Mouse (Mus musculus) lung, postnatal 36 days (tissue): Measurements from ENCODE around the gene Slc44a5.
"Not testable (repeated sequence)": the region's sequence is repeated elsewhere in the genome, so short reads cannot be mapped to it uniquely, and the experiment has no call there.

Source experiments
- DNase-seq: peaks from one replicate; pipeline ENCODE4 v3.0.0; 2022; ENCODE audit warnings: mixed read lengths

Gene Slc44a5

GRCm38 (mm10) chr3:154244932-154245331, 271.7 kb downstream of the Slc44a5 start:
- DNase-seq, result no peak

DNA sequence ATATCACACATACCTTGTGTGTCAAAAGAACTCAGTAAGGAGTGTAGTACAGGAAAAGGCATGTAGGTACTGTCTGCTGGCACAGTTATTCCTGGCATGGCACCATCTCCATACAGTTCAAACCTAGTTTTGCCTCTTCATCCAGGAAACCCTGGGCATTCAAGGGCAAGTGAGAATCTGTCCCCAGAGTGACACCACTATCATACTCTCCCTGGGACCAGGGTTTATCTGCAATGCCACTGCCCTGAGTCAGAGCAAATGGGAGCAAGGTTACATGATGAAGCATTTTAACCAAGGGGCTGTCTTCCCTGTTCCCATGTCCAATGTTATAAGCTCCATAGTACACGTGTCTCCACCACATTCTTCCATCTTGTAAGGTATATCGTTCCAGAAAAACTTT, 278.2 kb downstream of the Slc44a5 start:
- DNase-seq, result no peak

DNA sequence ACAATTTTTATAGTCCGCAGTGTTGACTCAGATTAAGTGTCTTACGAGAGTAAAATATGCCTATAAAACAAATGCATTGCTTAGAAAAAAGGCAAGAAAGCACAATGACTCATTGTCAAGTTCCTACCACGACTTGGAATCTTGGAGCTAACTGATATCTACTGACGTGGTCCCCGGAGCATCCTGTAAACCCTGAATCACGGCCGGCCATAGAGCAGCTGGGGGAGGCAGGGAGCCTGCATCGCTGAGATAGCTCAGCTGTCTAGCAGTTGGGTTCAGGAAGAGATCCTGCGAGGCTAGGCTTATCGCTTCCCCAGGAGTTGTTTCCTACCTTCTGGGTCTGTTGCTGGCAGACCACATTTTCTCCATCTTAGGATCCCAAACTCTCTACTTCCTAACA, 279.0 kb downstream of the Slc44a5 start:
- DNase-seq, result no peak

GRCm38 (mm10) chr3:154254187-154254586, 281.0 kb downstream of the Slc44a5 start:
- not testable (repeated sequence) for DNase-seq

DNA sequence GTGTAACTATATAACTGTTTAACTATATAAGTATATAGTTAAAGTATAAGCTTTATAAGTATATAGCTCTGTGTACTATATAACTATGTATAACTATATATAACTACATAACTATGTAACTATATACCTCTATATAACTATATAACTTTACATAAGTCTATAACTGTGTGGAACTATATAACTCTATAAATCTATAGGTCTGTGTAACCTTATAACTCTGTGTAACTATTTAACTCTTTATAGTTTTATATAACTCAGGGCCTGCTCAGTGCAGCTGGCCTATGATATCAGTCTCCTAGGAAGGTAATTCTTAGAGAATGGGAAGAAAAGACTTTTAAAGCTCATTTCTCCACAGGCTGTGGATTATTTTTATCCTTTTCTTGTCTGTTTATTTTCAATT, 284.1 kb downstream of the Slc44a5 start:
- no peak for DNase-seq

DNA sequence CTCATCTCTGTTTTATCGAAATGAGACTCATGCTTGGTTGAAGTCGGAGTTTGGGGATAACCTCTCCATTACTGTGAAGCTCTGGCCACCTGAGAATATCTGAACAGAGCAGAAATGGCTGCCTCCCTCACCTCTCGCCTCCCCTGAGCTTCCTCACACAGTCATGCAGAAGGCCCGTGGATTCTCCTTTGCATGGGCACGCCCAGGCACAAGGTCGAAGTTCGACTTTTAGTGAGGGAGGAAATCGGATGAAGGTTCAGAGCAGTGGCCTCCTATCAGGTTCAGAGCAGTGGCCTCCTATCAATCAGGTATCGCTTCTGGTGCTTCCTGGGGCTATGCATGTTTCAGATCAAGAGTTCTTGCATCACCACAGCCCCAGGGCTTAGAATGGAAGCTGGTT, 295.1 kb downstream of the Slc44a5 start:
- no peak for DNase-seq

DNA sequence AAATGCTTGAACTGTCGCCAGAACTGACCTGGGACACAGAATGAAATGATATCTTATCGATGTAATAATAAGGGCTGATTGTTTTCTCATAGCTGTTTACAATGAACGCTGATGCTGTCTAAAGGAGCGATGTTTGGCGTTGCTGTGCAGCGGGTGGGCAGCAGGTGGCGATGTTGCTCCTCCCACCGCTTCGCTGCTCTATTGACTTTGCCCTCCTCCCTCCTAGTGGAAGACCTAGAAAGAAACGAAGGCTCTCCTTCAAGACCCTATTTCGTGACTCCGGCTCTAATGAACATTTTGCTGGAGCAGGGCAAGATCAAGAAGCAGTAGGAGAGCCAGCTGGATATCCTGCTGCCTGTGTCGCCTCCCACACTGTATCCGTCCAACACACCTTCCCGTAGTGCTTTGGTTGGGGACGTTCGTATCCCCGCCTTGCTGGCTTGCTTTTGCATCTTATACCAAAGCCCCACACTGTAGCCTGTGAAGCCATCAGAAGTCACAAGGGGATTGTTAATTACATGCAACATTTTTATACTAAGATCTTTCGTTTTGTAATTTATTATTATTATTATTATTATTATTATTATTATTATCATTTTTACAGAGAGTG, 296.6 kb downstream of the Slc44a5 start:
- peak; percentile 75 for DNase-seq

DNA sequence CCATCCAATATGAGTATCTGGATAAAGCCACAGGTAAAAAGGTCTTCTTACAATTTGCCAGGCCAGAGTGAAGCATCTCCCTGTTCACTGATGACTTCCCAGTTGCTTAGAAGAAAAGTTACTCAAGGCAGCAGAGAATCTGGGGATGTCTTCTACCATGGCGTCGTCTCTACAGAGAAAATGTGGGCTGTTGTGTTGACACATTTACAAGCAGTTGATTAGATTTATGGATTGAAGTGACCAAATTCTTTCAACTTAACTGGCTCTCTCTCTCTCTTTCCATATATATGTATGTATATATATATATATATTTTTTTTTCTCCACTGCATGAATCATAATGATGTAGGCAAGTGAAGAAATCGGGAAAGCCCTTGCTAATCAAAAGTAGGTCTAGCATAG, 301.4 kb downstream of the Slc44a5 start:
- no peak for DNase-seq

- no peak for DNase-seq
Measured at GRCm38 (mm10) chr3:154284260-154284659, 311.0 kb downstream of the Slc44a5 start.

DNA sequence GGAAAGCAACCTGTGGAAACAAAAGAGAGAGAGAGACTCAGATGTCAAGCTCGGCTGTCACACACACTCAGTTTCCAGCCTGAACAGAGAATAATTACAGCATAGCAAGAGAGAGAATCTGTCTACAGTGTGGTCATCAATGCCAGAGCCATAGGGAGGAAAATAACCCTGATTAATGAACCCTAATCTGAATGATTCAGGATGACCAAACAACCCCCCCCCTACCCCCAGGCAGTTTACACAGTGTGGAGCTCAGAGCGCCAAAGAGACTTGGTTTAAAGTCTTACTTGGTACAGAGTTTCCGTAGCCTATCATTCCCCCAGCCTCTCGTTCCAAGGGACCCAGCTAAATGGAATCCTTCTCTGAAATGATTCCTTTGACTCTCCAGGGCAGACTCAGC, 312.1 kb downstream of the Slc44a5 start:
- DNase-seq, result no peak

DNA sequence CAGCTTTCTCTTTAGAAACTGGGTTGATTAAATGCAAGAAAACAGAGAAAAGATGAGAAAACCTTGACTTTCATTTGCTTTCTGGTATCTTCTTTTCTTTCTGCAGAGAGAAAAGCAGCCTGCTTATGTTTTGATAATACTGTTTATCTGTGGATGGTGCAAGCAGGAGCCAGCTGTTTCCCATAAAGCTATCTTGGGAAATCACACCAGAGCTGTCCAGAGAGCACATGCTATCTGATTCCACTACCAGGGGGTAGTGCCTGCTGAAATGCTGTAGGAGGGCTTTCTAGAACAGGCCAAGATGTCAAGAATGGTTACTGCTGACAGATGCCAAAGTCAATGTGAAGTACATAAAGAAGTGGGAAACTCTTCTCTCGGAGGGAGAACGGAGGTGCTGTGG, 314.0 kb downstream of the Slc44a5 start:
- DNase-seq, result peak; percentile 13

DNA sequence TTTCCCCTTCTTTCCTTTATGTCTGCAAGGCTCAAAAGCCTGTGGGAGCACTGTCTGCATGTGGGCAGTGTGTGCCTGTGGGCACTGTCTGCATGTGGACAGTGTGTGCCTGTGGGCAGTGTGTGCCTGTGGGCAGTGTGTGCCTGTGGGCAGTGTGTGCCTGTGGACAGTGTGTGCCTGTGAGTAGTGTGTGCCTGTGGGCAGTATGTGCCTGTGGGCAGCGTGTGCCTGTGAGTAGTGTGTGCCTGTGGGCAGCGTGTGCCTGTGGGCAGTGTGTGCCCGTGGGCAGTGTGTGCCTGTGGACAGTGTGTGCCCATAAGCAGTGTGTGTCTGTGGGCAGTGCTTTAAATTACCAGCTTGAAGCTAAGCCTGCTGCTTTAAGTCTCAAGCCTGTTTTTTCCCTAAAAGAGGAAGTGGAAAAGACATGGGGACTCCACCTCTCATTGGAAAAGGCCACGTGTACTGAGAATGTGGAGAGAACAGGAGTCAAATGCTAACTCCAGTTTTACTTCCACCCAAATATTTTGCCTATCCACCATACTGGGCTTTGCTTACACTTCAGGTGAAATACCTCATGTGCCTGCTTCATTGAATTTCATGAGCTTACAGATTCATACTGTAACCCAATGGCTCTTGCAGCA, 315.3 kb downstream of the Slc44a5 start:
- DNase-seq, result no peak

GRCm38 (mm10) chr3:154290351-154290750, 317.1 kb downstream of the Slc44a5 start:
- DNase-seq, result no peak

DNA sequence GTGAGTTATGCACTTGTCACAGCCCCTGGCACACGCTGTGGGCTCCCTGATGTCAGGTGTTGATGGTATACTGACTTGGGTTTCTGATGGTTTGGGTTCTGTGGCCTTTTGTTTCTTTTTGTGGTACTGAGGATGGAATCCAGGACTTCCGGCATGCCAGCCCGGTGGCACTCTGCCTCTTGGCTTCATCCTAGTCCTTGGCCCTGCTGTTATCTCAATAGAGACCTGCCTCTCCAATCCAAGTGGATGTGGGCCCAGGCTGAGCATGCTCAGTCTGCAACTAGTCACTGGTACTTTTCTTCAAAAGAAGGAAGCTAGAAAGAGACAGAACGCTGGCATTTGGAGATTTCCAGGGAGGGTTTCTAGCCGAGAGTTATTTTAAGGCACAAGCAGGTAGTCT, 318.9 kb downstream of the Slc44a5 start:
- DNase-seq, result no peak

- DNase-seq, result no peak
Measured at GRCm38 (mm10) chr3:154293839-154294490, 320.7 kb downstream of the Slc44a5 start.

- no peak for DNase-seq
Measured at GRCm38 (mm10) chr3:154294924-154295834, 321.9 kb downstream of the Slc44a5 start.

DNA sequence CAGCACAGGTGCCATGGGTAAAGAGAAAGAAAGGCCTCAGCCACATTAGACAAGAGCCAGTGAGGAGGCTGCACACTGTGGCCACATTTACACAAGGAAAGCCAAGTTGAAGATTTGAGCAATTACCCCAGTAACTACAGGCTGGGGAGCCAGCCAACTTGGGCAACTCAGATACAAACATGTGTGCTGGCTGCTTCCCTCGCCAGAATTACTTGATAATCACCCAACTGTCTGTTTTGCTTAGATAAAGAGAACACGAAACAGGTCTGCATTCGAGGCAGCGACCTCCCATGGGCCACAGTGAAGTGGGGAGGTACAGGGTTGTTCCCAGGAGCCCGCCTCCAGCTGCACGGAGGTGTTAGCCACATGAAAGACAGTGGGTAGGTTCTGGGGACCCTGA, 324.3 kb downstream of the Slc44a5 start:
- DNase-seq, result peak; percentile 21

DNA sequence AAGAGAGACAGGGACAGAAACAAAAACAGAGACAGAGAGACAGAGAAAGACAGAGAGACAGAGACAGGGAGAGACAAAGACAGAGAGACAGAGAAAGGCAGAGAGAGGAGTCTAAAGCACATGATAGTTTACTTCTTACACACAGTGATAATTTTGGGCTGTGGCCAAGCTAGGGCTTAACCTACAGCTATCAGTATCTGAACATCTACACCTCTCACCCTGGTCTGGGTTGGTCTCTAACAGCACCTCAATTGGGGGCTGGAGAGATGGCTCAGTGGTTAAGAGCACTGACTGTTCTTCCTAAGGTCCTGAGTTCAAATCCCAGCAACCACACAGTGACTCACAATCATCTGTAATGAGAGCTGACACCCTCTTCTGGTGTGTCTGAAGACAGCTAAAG, 325.3 kb downstream of the Slc44a5 start:
- DNase-seq, result no peak

GRCm38 (mm10) chr3:154300006-154300405, 326.8 kb downstream of the Slc44a5 start:
- DNase-seq, result no peak

DNA sequence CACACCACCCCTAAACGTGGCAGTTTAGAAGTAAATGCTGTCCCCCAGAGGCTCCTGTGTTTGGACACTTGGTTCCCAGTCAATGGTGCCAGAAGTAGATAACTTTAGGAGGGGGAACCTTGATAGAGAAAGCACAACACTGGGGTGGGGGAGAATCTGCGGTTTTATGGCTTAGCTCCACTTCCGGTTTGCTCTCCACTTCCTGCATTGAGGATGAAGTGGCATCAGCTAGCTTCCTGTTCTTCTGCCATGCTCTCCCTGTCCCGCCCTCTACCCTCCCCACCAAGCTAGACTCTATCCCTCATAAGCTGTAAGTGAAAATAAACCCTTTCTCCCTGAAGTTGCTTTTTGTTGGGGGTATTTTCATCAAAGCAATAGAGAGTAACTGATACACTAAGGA, 327.9 kb downstream of the Slc44a5 start:
- no peak for DNase-seq

GRCm38 (mm10) chr3:154305163-154305884, 332.1 kb downstream of the Slc44a5 start:
- no peak for DNase-seq

- peak; percentile 26 for DNase-seq
Measured at GRCm38 (mm10) chr3:154317651-154318248, 344.5 kb downstream of the Slc44a5 start.
